Mouse (Mus musculus): ENCODE data around the gene Hivep2. TPM values are rescaled to one million over a fixed set of nuclear protein-coding genes. Genes with fewer than 3 reads are reported as not detected.

The Hivep2 gene
- total RNA-seq, 1 experiment = 2.3 TPM

DNA sequence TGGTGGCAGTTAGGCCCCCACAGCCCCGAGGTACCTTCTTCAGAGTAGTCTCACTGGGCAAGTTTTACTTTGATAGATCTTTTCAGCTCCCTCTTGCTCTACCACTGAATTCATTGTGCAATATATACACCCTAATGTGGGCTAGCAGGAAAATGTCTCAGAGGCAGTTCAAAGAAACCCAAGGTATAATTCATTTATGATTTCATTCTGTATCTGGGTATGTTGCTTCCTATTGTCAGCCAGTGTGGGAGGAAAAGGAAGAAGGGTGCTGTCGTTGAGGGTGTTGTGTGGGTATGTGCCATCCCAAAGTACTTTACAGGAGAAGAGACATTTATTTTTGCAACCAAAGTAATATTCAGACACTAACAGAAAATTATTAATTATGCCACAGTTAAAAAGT lies 92.9 kb downstream of the Hivep2 start:
- DNase-seq (ENCODE audit: low read depth, low spot score) = no peak
- H3K4me1 ChIP-seq (ENCODE audit: control insufficient read depth in 2 of 2, insufficient read depth in 2 of 2, low read length in 2 of 2, poor library complexity in 1 of 2) = peaks cover 0 to 7% of the 10 kb centered on the region in 2 experiments; a peak in 1 of 4 replicates
- H3K4me3 ChIP-seq (ENCODE audit: insufficient read depth in 1 of 2, low read depth in 1 of 2, low read length in 2 of 2, poor library complexity in 1 of 2, severe bottlenecking in 1 of 2) = no peak overlapping the region
- H3K36me3 ChIP-seq (ENCODE audit: control insufficient read depth, insufficient read depth, low read length, poor library complexity, severe bottlenecking) = no peaks in the 10 kb centered on the region
- H3K27ac ChIP-seq (ENCODE audit: insufficient read depth, low read depth, low read length, poor library complexity, severe bottlenecking) = no peak overlapping the region
- in situ Hi-C loops (cut with MboI; ENCODE audit: low sequenced_read_pairs in 2 of 2, unreplicated experiment in 2 of 2) = no loop called here
- H3K9ac ChIP-seq (ENCODE audit: insufficient read depth, low read depth, low read length, poor library complexity, severe bottlenecking) = no peak overlapping the region
- TF ChIP-seq MAFK (IDR thresholded peaks at IDR 0.05; ENCODE audit: insufficient read depth, low read depth, low read length) (no peak), CHD2 (IDR thresholded peaks at IDR 0.05; ENCODE audit: low read depth, low read length) (no peak), ZC3H11A (IDR thresholded peaks at IDR 0.05; ENCODE audit: borderline replicate concordance, low read depth, low read length) (no peak), HCFC1 (IDR thresholded peaks at IDR 0.05; ENCODE audit: borderline replicate concordance, insufficient read depth, low read length) (no peak), ZNF384 (IDR thresholded peaks at IDR 0.05; ENCODE audit: low read depth, low read length) (no peak)
- no peaks in the 10 kb centered on the region for H3K9me3 ChIP-seq (ENCODE audit: control insufficient read depth, insufficient read depth, low read depth, low read length)

DNA sequence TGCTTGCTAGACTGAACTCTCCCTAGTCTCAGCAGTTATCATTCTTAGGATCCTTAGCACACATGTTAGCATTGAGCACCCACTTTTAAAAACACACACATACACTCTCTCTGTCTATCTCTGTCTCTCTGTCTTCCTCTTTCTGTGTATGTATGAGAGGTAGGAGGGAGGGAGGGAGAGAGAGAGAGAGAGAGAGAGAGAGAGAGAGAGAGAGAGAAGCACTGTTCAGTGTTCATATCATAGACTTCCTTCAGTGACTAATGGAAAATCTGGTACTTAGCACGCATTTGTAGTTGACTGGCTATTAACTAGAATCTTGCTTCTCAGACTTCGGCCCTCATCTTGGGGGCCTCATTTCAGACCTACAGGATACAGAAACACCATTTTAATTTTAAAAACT lies 93.7 kb downstream of the Hivep2 start:
- in situ Hi-C loops (cut with MboI; ENCODE audit: low sequenced_read_pairs in 2 of 2, unreplicated experiment in 2 of 2) = no loop called here
- no peaks in the 10 kb centered on the region for H3K9me3 ChIP-seq (ENCODE audit: control insufficient read depth, insufficient read depth, low read depth, low read length)
- no peak for DNase-seq (ENCODE audit: low read depth, low spot score)
- H3K4me1 ChIP-seq (ENCODE audit: control insufficient read depth in 2 of 2, insufficient read depth in 2 of 2, low read length in 2 of 2, poor library complexity in 1 of 2) = peaks cover 0 to 7% of the 10 kb centered on the region in 2 experiments; a peak in 1 of 4 replicates
- H3K36me3 ChIP-seq (ENCODE audit: control insufficient read depth, insufficient read depth, low read length, poor library complexity, severe bottlenecking) = no peaks in the 10 kb centered on the region
- TF ChIP-seq CHD2 (IDR thresholded peaks at IDR 0.05; ENCODE audit: low read depth, low read length) (no peak), ZNF384 (IDR thresholded peaks at IDR 0.05; ENCODE audit: low read depth, low read length) (no peak), ZC3H11A (IDR thresholded peaks at IDR 0.05; ENCODE audit: borderline replicate concordance, low read depth, low read length) (no peak), HCFC1 (IDR thresholded peaks at IDR 0.05; ENCODE audit: borderline replicate concordance, insufficient read depth, low read length) (no peak), MAFK (IDR thresholded peaks at IDR 0.05; ENCODE audit: insufficient read depth, low read depth, low read length) (no peak)
- no peak overlapping the region for H3K4me3 ChIP-seq (ENCODE audit: insufficient read depth in 1 of 2, low read depth in 1 of 2, low read length in 2 of 2, poor library complexity in 1 of 2, severe bottlenecking in 1 of 2)
- H3K9ac ChIP-seq (ENCODE audit: insufficient read depth, low read depth, low read length, poor library complexity, severe bottlenecking) = no peak overlapping the region
- no peak overlapping the region for H3K27ac ChIP-seq (ENCODE audit: insufficient read depth, low read depth, low read length, poor library complexity, severe bottlenecking)

DNA sequence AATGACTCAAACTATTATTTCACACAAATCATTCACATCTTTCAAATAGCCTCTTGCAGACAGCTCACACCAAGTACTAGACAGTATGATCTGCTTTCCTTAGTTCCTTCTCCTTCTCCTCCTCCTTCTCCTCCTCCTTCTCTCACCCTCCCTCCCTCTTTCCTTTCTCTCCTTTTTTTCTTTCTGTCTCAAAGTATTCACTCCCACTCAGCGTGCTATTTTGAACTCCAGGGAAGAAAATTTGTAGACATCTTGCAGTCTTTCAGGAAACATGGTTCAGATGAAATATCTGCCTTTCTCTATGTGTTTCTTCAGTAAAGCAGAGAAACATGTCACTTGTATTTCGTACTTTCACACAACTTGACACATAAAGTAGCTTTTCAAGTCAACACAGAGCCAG lies 94.4 kb downstream of the Hivep2 start:
- in situ Hi-C loops (cut with MboI; ENCODE audit: low sequenced_read_pairs in 2 of 2, unreplicated experiment in 2 of 2) = no loop called here
- no peak overlapping the region for H3K9ac ChIP-seq (ENCODE audit: insufficient read depth, low read depth, low read length, poor library complexity, severe bottlenecking)
- H3K4me3 ChIP-seq (ENCODE audit: insufficient read depth in 1 of 2, low read depth in 1 of 2, low read length in 2 of 2, poor library complexity in 1 of 2, severe bottlenecking in 1 of 2) = no peak overlapping the region
- H3K9me3 ChIP-seq (ENCODE audit: control insufficient read depth, insufficient read depth, low read depth, low read length) = no peaks in the 10 kb centered on the region
- TF ChIP-seq CHD2 (IDR thresholded peaks at IDR 0.05; ENCODE audit: low read depth, low read length) = no peak
- no peak for TF ChIP-seq HCFC1 (IDR thresholded peaks at IDR 0.05; ENCODE audit: borderline replicate concordance, insufficient read depth, low read length)
- no peak for TF ChIP-seq MAFK (IDR thresholded peaks at IDR 0.05; ENCODE audit: insufficient read depth, low read depth, low read length)
- no peak for TF ChIP-seq ZC3H11A (IDR thresholded peaks at IDR 0.05; ENCODE audit: borderline replicate concordance, low read depth, low read length)
- no peak for TF ChIP-seq ZNF384 (IDR thresholded peaks at IDR 0.05; ENCODE audit: low read depth, low read length)
- peaks cover 0 to 7% of the 10 kb centered on the region in 2 experiments; a peak in 1 of 4 replicates for H3K4me1 ChIP-seq (ENCODE audit: control insufficient read depth in 2 of 2, insufficient read depth in 2 of 2, low read length in 2 of 2, poor library complexity in 1 of 2)
- no peak for DNase-seq (ENCODE audit: low read depth, low spot score)
- H3K27ac ChIP-seq (ENCODE audit: insufficient read depth, low read depth, low read length, poor library complexity, severe bottlenecking) = no peak overlapping the region
- no peaks in the 10 kb centered on the region for H3K36me3 ChIP-seq (ENCODE audit: control insufficient read depth, insufficient read depth, low read length, poor library complexity, severe bottlenecking)

DNA sequence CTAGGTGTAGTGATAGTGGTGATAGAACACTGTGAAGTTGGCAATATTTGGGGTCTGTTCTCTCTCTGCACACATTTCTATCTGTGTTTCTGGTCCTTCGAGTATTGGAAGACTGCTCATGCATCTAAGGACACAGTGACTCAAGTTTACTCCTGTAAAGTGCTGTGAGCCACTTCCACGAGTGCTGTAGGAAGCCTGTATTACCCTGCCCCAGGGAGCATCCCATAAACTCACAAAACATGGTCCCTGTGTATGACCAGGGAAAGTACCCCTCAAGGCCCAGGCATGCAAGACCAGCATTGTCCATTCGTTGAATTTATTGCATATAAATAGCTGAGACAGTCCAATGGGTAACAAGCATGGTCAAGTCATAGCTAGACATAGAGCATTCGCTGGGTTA lies 97.4 kb downstream of the Hivep2 start:
- in situ Hi-C loops (cut with MboI; ENCODE audit: low sequenced_read_pairs in 2 of 2, unreplicated experiment in 2 of 2) = no loop called here
- Histone ChIP-seq H3K9ac (ENCODE audit: insufficient read depth, low read depth, low read length, poor library complexity, severe bottlenecking) (no peak overlapping the region), H3K4me1 (ENCODE audit: control insufficient read depth in 2 of 2, insufficient read depth in 2 of 2, low read length in 2 of 2, poor library complexity in 1 of 2) (no peaks in the 10 kb centered on the region), H3K27ac (ENCODE audit: insufficient read depth, low read depth, low read length, poor library complexity, severe bottlenecking) (no peak overlapping the region), H3K36me3 (ENCODE audit: control insufficient read depth, insufficient read depth, low read length, poor library complexity, severe bottlenecking) (no peaks in the 10 kb centered on the region), H3K4me3 (ENCODE audit: insufficient read depth in 1 of 2, low read depth in 1 of 2, low read length in 2 of 2, poor library complexity in 1 of 2, severe bottlenecking in 1 of 2) (no peak overlapping the region), H3K9me3 (ENCODE audit: control insufficient read depth, insufficient read depth, low read depth, low read length) (no peaks in the 10 kb centered on the region)
- no peak for TF ChIP-seq MAFK (IDR thresholded peaks at IDR 0.05; ENCODE audit: insufficient read depth, low read depth, low read length)
- no peak for TF ChIP-seq HCFC1 (IDR thresholded peaks at IDR 0.05; ENCODE audit: borderline replicate concordance, insufficient read depth, low read length)
- no peak for TF ChIP-seq ZC3H11A (IDR thresholded peaks at IDR 0.05; ENCODE audit: borderline replicate concordance, low read depth, low read length)
- no peak for TF ChIP-seq ZNF384 (IDR thresholded peaks at IDR 0.05; ENCODE audit: low read depth, low read length)
- TF ChIP-seq CHD2 (IDR thresholded peaks at IDR 0.05; ENCODE audit: low read depth, low read length) = no peak
- no peak for DNase-seq (ENCODE audit: low read depth, low spot score)

All from ES-E14 (cell line).